Mouse (Mus musculus): ENCODE measurements at regions not wholly inside any gene's neighbourhood (a gene's known extent, or its start where the extent isn't known, plus 50 kb on each side); places are given as distances from the start of the nearest gene placed in this dataset.

DNA sequence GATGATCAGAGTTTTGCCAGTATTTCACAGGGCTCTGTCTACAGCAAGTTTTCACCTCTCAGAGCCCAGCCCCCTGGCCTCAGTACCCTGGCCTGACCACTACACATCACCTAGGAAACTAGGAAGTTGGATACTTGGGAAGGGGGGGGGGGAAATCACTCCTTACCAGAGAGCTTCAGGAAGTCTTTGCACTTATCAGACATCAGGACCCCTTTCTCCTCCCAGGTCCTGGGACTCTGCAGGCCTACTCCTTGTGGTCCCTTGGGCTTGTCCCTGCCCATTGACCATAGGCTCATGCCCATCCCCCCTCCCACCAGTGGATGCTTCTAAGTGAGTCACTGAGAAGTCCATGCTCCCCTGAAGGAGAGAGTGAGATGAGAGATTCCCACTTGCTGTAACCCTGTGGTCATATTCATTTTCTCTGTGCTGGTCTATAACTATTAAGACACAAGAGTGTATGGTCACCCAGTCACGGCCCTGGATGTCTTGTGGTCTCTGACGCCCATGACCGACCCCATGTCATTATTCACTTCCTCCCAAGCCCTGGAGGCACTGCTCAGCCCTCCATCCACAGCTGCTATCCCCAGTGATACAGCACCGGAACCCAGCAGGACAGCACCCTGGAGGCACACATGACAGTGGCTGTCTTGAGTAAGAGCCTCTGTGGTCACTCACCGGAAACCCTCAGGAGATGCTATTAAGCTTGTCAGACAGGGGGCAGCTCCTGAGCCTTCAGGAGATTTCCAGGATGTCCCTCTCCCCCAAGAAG lies 101.3 kb downstream of the Ndufa10 start:
- peaks cover 6% of the 10 kb centered on the region for H3K4me1 ChIP-seq (ENCODE audit: control insufficient read depth, insufficient read depth, low read length)
- intact Hi-C loops (cut with DNase I), result no loop called here
- H3K27me3 ChIP-seq (ENCODE audit: control insufficient read depth, insufficient read depth, low read length), result no peaks in the 10 kb centered on the region
- no peak overlapping the region for H3K9ac ChIP-seq (ENCODE audit: low read depth, low read length)
- no peak overlapping the region for H3K27ac ChIP-seq
- no peak for DNase-seq
- H3K4me3 ChIP-seq, result no peak overlapping the region
- 71% methylated on average over 5 of the region's 5 CpGs for WGBS
- H3K79me2 ChIP-seq (replicated peaks; ENCODE audit: control insufficient read depth, insufficient read depth, low read length), result no peaks in the 10 kb centered on the region
- no peak for TF ChIP-seq POLR2A (IDR thresholded peaks at IDR 0.05; ENCODE audit: insufficient read depth, low read depth, low read length)
- TF ChIP-seq CTCF (IDR thresholded peaks at IDR 0.05), result no peak
- H3K36me3 ChIP-seq (ENCODE audit: control insufficient read depth, insufficient read depth, low read length), result no peaks in the 10 kb centered on the region

- no peaks in the 10 kb centered on the region for H3K27me3 ChIP-seq (ENCODE audit: control insufficient read depth, insufficient read depth, low read length)
- DNase-seq, result no peak
- intact Hi-C loops (cut with DNase I), result no loop called here
- 43% methylated on average over 11 of the region's 11 CpGs for WGBS
- no peak overlapping the region for H3K27ac ChIP-seq
- no peak overlapping the region for H3K9ac ChIP-seq (ENCODE audit: low read depth, low read length)
- no peak for TF ChIP-seq POLR2A (IDR thresholded peaks at IDR 0.05; ENCODE audit: insufficient read depth, low read depth, low read length)
- TF ChIP-seq CTCF (IDR thresholded peaks at IDR 0.05), result no peak
- TF ChIP-seq EP300 (IDR thresholded peaks at IDR 0.05; ENCODE audit: insufficient read depth, low read depth, low read length), result no peak
- no peaks in the 10 kb centered on the region for H3K36me3 ChIP-seq (ENCODE audit: control insufficient read depth, insufficient read depth, low read length)
- H3K79me2 ChIP-seq (replicated peaks; ENCODE audit: control insufficient read depth, insufficient read depth, low read length), result no peaks in the 10 kb centered on the region
- H3K4me3 ChIP-seq, result no peak overlapping the region
- peaks cover 5% of the 10 kb centered on the region for H3K4me1 ChIP-seq (ENCODE audit: control insufficient read depth, insufficient read depth, low read length)
Measured at GRCm38 (mm10) chr1:92371357-92371981, 102.2 kb downstream of the Ndufa10 start.

- H3K27me3 ChIP-seq (ENCODE audit: control insufficient read depth, insufficient read depth, low read length), result no peaks in the 10 kb centered on the region
- 89% methylated on average over 4 of the region's 4 CpGs for WGBS
- H3K27ac ChIP-seq, result no peak overlapping the region
- no peaks in the 10 kb centered on the region for H3K79me2 ChIP-seq (replicated peaks; ENCODE audit: control insufficient read depth, insufficient read depth, low read length)
- intact Hi-C loops (cut with DNase I), result no loop called here
- no peaks in the 10 kb centered on the region for H3K36me3 ChIP-seq (ENCODE audit: control insufficient read depth, insufficient read depth, low read length)
- TF ChIP-seq EP300 (IDR thresholded peaks at IDR 0.05; ENCODE audit: insufficient read depth, low read depth, low read length), result no peak
- TF ChIP-seq POLR2A (IDR thresholded peaks at IDR 0.05; ENCODE audit: insufficient read depth, low read depth, low read length), result no peak
- no peak for DNase-seq
- H3K4me1 ChIP-seq (ENCODE audit: control insufficient read depth, insufficient read depth, low read length), result peaks cover 1% of the 10 kb centered on the region; the same call in 1 of the 2 replicates
- no peak overlapping the region for H3K4me3 ChIP-seq
- H3K9ac ChIP-seq (ENCODE audit: low read depth, low read length), result no peak overlapping the region
Measured at GRCm38 (mm10) chr1:92370842-92371241, 102.8 kb downstream of the Ndufa10 start.

DNA sequence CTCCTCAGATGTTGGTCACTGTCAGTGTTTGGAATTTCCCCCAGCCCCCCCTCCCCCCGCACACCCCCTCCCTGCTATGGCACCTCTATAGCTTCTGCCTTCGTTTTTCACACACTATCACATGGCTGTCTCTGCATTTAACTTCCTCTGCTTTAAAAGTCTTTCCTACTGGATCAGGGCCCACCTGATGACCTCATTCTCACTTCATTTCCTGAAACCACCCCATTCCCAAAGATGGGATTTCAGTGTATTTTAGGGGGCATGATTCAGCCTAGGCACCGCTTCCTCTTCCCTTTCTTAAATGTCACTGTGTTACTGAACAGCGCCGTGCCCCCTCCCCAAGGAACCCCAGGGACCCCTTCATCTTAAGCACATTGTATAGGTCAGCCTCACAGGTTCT lies 103.7 kb downstream of the Ndufa10 start:
- intact Hi-C loops (cut with DNase I), result no loop called here
- 56% methylated on average over 5 of the region's 5 CpGs for WGBS
- DNase-seq, result no peak
- Histone ChIP-seq H3K27ac (no peak overlapping the region), H3K4me1 (ENCODE audit: control insufficient read depth, insufficient read depth, low read length) (peaks cover 1% of the 10 kb centered on the region; the same call in 1 of the 2 replicates), H3K36me3 (ENCODE audit: control insufficient read depth, insufficient read depth, low read length) (no peaks in the 10 kb centered on the region), H3K4me3 (no peak overlapping the region), H3K79me2 (replicated peaks; ENCODE audit: control insufficient read depth, insufficient read depth, low read length) (no peaks in the 10 kb centered on the region), H3K27me3 (ENCODE audit: control insufficient read depth, insufficient read depth, low read length) (no peaks in the 10 kb centered on the region), H3K9ac (ENCODE audit: low read depth, low read length) (no peak overlapping the region)
- TF ChIP-seq CTCF (IDR thresholded peaks at IDR 0.05), result no peak

DNA sequence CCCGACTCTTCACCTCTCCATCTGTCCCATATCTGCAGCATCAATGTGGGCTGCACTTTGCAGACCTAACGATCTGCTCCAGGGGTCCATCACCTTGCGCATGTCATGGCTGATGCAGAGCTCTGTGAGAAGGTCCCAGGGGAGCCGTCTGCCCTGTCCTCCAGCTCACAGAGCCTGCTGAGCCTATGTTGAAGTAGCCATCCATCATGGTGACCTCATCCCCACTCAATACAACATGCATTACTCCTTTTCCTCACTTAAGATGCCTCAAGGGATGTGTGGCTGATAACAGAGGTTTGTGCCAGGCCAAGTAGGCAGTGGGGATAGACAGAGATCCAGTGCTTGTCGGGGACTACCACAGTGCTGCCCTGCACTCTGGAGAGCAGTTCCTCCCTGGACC lies 107.4 kb downstream of the Ndufa10 start:
- no peak overlapping the region for H3K9ac ChIP-seq (ENCODE audit: low read depth, low read length)
- peak in 1 of 2 experiments; percentile 7 for DNase-seq
- TF ChIP-seq EP300 (IDR thresholded peaks at IDR 0.05; ENCODE audit: insufficient read depth, low read depth, low read length), result no peak
- no peak overlapping the region for H3K27ac ChIP-seq
- 79% methylated on average over 5 of the region's 5 CpGs for WGBS
- no peaks in the 10 kb centered on the region for H3K79me2 ChIP-seq (replicated peaks; ENCODE audit: control insufficient read depth, insufficient read depth, low read length)
- H3K36me3 ChIP-seq (ENCODE audit: control insufficient read depth, insufficient read depth, low read length), result no peaks in the 10 kb centered on the region
- no peaks in the 10 kb centered on the region for H3K4me1 ChIP-seq (ENCODE audit: control insufficient read depth, insufficient read depth, low read length)
- no peak overlapping the region for H3K4me3 ChIP-seq
- H3K27me3 ChIP-seq (ENCODE audit: control insufficient read depth, insufficient read depth, low read length), result no peaks in the 10 kb centered on the region
- intact Hi-C loops (cut with DNase I), result no loop called here

DNA sequence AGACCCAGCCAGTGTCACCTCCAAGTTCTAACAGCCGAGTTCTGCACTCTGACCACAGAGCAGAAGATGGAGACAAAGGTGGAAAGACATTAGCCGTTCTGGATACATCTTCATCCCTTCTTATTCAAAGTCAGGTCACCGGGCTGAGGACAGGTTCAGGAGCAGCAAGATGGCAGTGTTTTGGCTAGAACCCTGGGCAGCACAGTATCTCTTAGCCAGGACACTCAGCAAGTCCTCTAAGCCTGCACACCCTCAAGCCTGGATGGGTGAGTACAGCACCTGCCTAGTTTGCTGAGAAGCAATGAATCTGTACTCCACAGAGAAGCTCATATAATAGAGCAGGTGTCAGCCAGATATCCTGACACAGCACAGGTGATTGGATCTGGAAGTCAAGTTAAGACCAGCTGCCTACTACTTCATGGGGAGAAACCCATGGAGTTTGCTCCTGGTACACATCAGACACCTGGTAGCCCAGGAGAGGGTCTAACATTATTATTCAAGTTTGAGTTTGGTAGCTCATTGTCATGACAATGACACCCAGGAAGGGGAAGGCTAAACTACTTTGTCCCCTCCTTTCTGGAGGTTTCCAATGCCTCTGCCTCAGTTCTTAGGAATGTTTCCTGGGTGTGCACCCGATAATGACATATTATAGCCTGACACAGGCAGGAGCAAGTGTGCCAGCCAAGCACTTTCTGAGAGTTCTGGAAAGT lies 108.1 kb downstream of the Ndufa10 start:
- Histone ChIP-seq H3K27me3 (ENCODE audit: control insufficient read depth, insufficient read depth, low read length) (no peaks in the 10 kb centered on the region), H3K36me3 (ENCODE audit: control insufficient read depth, insufficient read depth, low read length) (no peaks in the 10 kb centered on the region), H3K27ac (no peak overlapping the region), H3K9ac (ENCODE audit: low read depth, low read length) (no peak overlapping the region), H3K79me2 (replicated peaks; ENCODE audit: control insufficient read depth, insufficient read depth, low read length) (no peaks in the 10 kb centered on the region), H3K4me1 (ENCODE audit: control insufficient read depth, insufficient read depth, low read length) (no peaks in the 10 kb centered on the region), H3K4me3 (no peak overlapping the region)
- peak in 1 of 2 experiments; percentile 9 for DNase-seq
- TF ChIP-seq EP300 (IDR thresholded peaks at IDR 0.05; ENCODE audit: insufficient read depth, low read depth, low read length) (no peak), CTCF (IDR thresholded peaks at IDR 0.05) (no peak), POLR2A (IDR thresholded peaks at IDR 0.05; ENCODE audit: insufficient read depth, low read depth, low read length) (no peak)
- WGBS, result 78% methylated on average over 4 of the region's 4 CpGs
- intact Hi-C loops (cut with DNase I), result no loop called here

Data from heart, adult 2 months (tissue).